Mouse (Mus musculus): ENCODE measurements at regions not wholly inside any gene's neighbourhood (a gene's known extent, or its start where the extent isn't known, plus 50 kb on each side); places are given as distances from the start of the nearest gene placed in this dataset.

DNA sequence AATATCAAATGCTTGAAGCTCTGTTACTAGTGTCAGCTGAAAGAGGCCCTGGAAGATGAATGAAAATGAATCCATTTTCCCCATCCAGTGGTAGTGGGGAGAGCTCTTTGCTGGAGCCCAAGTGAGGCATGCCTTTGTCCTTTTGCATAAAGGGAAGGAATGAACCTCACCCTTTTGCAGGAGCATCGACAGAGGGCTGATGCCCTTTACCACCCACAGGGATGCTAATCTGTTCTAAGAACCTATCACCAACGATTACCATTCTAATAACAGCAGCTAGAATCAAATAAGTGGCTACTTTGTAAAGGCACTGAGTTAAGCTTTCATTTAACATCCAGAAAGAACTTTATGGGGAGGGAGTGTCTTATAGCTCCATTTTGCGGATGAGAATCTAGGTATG, 184.9 kb upstream of the Nlrp1b start:
- ATAC-seq (replicated peaks; ENCODE audit: low FRiP score, low TSS enrichment, low read depth) (no peak), DNase-seq (ENCODE audit: low spot score) (no peak)
- no peaks in the 10 kb centered on the region for H3K4me1 ChIP-seq (replicated peaks; ENCODE audit: control insufficient read depth, insufficient read depth, low read length)
- H3K27me3 ChIP-seq (replicated peaks; ENCODE audit: control insufficient read depth, insufficient read depth, low read length): no peaks in the 10 kb centered on the region
- H3K27ac ChIP-seq (ENCODE audit: low read depth): no peak overlapping the region
- H3K9ac ChIP-seq (ENCODE audit: low read length): no peak overlapping the region
- H3K36me3 ChIP-seq (ENCODE audit: control insufficient read depth, insufficient read depth, low read length): no peaks in the 10 kb centered on the region
- H3K9me3 ChIP-seq (ENCODE audit: control insufficient read depth, low read length): no peaks in the 10 kb centered on the region
- no peak overlapping the region for H3K4me3 ChIP-seq (ENCODE audit: low read depth, low read length)
- 59% methylated on average over 3 of the region's 3 CpGs for WGBS
- no peak overlapping the region for H3K4me2 ChIP-seq (ENCODE audit: low read length)

DNA sequence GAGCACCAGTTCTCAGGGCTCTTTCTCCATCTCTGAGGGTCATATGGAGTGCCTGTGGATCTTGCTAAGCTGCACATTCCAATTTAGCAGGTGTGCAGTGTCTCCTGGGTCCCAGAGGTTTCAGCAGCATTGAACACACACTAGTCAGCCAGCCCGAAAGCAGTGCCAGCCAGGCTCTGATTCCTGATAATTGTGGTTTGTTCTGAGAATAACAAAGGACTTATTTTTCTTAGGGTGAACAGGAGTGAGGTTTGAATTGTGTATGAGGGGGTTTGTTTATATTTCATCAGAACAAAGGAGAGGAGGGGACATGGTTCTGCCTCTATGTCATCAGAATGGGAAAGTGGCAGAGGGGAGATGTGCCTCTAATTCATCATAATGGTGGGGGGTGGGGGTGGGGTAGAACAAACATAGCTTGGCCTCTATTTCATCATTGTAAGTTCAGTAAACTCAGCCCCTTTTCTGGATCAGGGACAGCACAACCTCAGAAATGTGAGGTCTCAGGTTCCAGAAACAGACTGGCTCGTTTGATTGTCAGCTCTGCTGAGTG, 191.8 kb upstream of the Nlrp1b start:
- H3K4me3 ChIP-seq (ENCODE audit: low read depth, low read length): no peak overlapping the region
- no peak for ATAC-seq (replicated peaks; ENCODE audit: low FRiP score, low TSS enrichment, low read depth)
- H3K9me3 ChIP-seq (ENCODE audit: control insufficient read depth, low read length): no peaks in the 10 kb centered on the region
- H3K36me3 ChIP-seq (ENCODE audit: control insufficient read depth, insufficient read depth, low read length): no peaks in the 10 kb centered on the region
- H3K27ac ChIP-seq (ENCODE audit: low read depth): no peak overlapping the region
- H3K27me3 ChIP-seq (replicated peaks; ENCODE audit: control insufficient read depth, insufficient read depth, low read length): no peaks in the 10 kb centered on the region
- no peak overlapping the region for H3K9ac ChIP-seq (ENCODE audit: low read length)
- WGBS: 67% methylated on average over 2 of the region's 2 CpGs
- DNase-seq (ENCODE audit: low spot score): no peak
- H3K4me2 ChIP-seq (ENCODE audit: low read length): no peak overlapping the region
- H3K4me1 ChIP-seq (replicated peaks; ENCODE audit: control insufficient read depth, insufficient read depth, low read length): no peaks in the 10 kb centered on the region

- no peak overlapping the region for H3K9ac ChIP-seq (ENCODE audit: low read length)
- ATAC-seq (replicated peaks; ENCODE audit: low FRiP score, low TSS enrichment, low read depth): no peak
- DNase-seq (ENCODE audit: low spot score): no peak
- no peaks in the 10 kb centered on the region for H3K4me1 ChIP-seq (replicated peaks; ENCODE audit: control insufficient read depth, insufficient read depth, low read length)
- H3K9me3 ChIP-seq (ENCODE audit: control insufficient read depth, low read length): no peaks in the 10 kb centered on the region
- H3K4me3 ChIP-seq (ENCODE audit: low read depth, low read length): no peak overlapping the region
- H3K4me2 ChIP-seq (ENCODE audit: low read length): no peak overlapping the region
- H3K27ac ChIP-seq (ENCODE audit: low read depth): no peak overlapping the region
- no peaks in the 10 kb centered on the region for H3K36me3 ChIP-seq (ENCODE audit: control insufficient read depth, insufficient read depth, low read length)
- H3K27me3 ChIP-seq (replicated peaks; ENCODE audit: control insufficient read depth, insufficient read depth, low read length): no peaks in the 10 kb centered on the region
- 80% methylated on average over 3 of the region's 3 CpGs for WGBS
Measured at GRCm38 (mm10) chr11:71423242-71423641, 192.7 kb upstream of the Nlrp1b start.

- Histone ChIP-seq H3K9ac (ENCODE audit: low read length) (no peak overlapping the region), H3K4me2 (ENCODE audit: low read length) (no peak overlapping the region), H3K27ac (ENCODE audit: low read depth) (no peak overlapping the region), H3K9me3 (ENCODE audit: control insufficient read depth, low read length) (no peaks in the 10 kb centered on the region), H3K27me3 (replicated peaks; ENCODE audit: control insufficient read depth, insufficient read depth, low read length) (no peaks in the 10 kb centered on the region), H3K4me1 (replicated peaks; ENCODE audit: control insufficient read depth, insufficient read depth, low read length) (no peaks in the 10 kb centered on the region), H3K36me3 (ENCODE audit: control insufficient read depth, insufficient read depth, low read length) (no peaks in the 10 kb centered on the region), H3K4me3 (ENCODE audit: low read depth, low read length) (no peak overlapping the region)
- DNase-seq (ENCODE audit: low spot score): no peak
- ATAC-seq (replicated peaks; ENCODE audit: low FRiP score, low TSS enrichment, low read depth): no peak
- 82% methylated on average over 5 of the region's 5 CpGs for WGBS
Measured at GRCm38 (mm10) chr11:71424879-71425278, 194.3 kb upstream of the Nlrp1b start.

DNA sequence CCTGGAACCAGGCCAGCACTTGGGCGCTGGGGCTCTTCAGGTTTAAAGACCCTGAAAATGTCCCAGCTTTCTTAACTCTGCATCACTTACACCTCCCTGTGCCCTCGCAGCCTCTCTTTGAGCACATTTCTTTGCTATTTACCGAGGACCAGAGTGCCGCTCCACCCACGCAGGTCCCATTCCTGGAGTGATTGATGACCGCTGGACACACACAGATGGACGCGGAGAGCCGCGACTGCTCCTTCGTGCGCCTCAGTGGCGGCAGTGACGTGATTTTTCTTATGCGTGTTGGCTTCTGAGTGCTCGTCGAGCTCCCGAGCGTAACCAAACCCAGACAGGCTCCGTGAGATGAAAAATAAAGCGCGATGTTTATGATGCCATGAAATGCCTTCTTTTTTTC, 199.2 kb upstream of the Nlrp1b start:
- 83% methylated on average over 22 of the region's 22 CpGs for WGBS
- Histone ChIP-seq H3K4me1 (replicated peaks; ENCODE audit: control insufficient read depth, insufficient read depth, low read length) (no peaks in the 10 kb centered on the region), H3K36me3 (ENCODE audit: control insufficient read depth, insufficient read depth, low read length) (no peaks in the 10 kb centered on the region), H3K9ac (ENCODE audit: low read length) (no peak overlapping the region), H3K4me3 (ENCODE audit: low read depth, low read length) (no peak overlapping the region), H3K27ac (ENCODE audit: low read depth) (no peak overlapping the region), H3K27me3 (replicated peaks; ENCODE audit: control insufficient read depth, insufficient read depth, low read length) (no peaks in the 10 kb centered on the region), H3K4me2 (ENCODE audit: low read length) (no peak overlapping the region), H3K9me3 (ENCODE audit: control insufficient read depth, low read length) (no peaks in the 10 kb centered on the region)
- no peak for ATAC-seq (replicated peaks; ENCODE audit: low FRiP score, low TSS enrichment, low read depth)
- no peak for DNase-seq (ENCODE audit: low spot score)

DNA sequence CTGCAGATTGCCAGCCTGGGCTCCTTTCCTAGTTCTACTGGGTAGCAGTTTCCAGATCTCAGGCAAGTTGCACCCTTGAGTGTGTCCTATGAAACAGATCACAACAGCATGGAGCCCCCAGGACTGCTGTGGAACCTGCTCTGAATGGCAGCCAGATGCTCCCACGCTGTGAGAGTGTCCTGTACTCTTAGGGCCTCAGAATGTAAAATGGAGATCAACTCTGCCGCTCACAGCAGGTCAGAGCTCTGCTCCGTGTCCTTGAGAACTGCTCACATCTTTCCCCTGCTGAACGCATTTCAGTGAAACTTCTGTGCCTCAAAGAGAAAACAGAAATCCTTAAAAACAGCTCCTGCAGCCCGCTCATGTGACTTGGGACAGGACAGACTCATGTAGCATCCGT, 203.7 kb upstream of the Nlrp1b start:
- H3K27me3 ChIP-seq (replicated peaks; ENCODE audit: control insufficient read depth, insufficient read depth, low read length): no peaks in the 10 kb centered on the region
- DNase-seq (ENCODE audit: low spot score) (no peak), ATAC-seq (replicated peaks; ENCODE audit: low FRiP score, low TSS enrichment, low read depth) (no peak)
- H3K27ac ChIP-seq (ENCODE audit: low read depth): no peak overlapping the region
- H3K4me3 ChIP-seq (ENCODE audit: low read depth, low read length): no peak overlapping the region
- no peak overlapping the region for H3K4me2 ChIP-seq (ENCODE audit: low read length)
- H3K9ac ChIP-seq (ENCODE audit: low read length): no peak overlapping the region
- H3K4me1 ChIP-seq (replicated peaks; ENCODE audit: control insufficient read depth, insufficient read depth, low read length): no peaks in the 10 kb centered on the region
- no peaks in the 10 kb centered on the region for H3K36me3 ChIP-seq (ENCODE audit: control insufficient read depth, insufficient read depth, low read length)
- 71% methylated on average over 6 of the region's 6 CpGs for WGBS
- no peaks in the 10 kb centered on the region for H3K9me3 ChIP-seq (ENCODE audit: control insufficient read depth, low read length)

DNA sequence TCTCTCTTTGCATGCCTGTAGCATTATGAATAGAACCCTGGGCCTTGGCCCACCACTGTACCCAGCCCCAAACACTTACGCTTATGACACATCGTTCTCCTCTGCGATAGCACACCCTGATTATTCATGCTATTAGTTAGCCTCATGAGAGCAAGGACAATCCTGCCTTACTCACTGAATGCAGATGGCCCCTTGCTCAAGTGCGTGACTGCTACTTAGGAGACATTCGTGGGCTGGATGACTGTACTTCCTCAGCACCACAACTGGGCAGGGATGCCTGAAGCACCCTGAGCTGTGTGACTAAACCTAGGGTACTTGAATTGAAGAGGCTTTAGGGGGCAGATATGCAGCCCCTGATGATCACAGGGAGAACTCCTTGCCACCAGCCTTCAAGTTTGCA, 204.4 kb upstream of the Nlrp1b start:
- Histone ChIP-seq H3K4me2 (ENCODE audit: low read length) (no peak overlapping the region), H3K27ac (ENCODE audit: low read depth) (no peak overlapping the region), H3K9ac (ENCODE audit: low read length) (no peak overlapping the region), H3K9me3 (ENCODE audit: control insufficient read depth, low read length) (no peaks in the 10 kb centered on the region), H3K36me3 (ENCODE audit: control insufficient read depth, insufficient read depth, low read length) (no peaks in the 10 kb centered on the region), H3K4me3 (ENCODE audit: low read depth, low read length) (no peak overlapping the region), H3K27me3 (replicated peaks; ENCODE audit: control insufficient read depth, insufficient read depth, low read length) (no peaks in the 10 kb centered on the region), H3K4me1 (replicated peaks; ENCODE audit: control insufficient read depth, insufficient read depth, low read length) (no peaks in the 10 kb centered on the region)
- 87% methylated on average over 5 of the region's 5 CpGs for WGBS
- ATAC-seq (replicated peaks; ENCODE audit: low FRiP score, low TSS enrichment, low read depth) (no peak), DNase-seq (ENCODE audit: low spot score) (no peak)

DNA sequence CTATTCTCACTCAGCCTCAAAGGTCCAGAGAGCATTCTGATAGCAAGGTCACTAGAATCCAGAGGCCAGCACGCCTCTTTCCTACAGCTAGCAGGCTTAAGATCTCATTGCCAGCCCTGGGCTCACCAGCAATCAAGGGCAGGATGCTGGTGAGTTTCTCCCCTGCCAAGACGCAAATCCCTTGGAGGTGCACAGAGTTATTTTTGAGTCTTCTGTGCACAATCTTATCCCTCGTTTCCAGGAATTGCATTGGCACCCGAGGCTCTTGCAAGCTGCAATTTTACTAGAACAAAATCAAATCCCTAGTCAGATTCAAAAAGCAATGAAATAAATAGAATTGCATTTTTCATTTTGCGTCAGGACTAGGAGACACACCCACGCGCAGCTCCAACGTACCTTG, 205.2 kb upstream of the Nlrp1b start:
- 68% methylated on average over 8 of the region's 8 CpGs for WGBS
- no peak for DNase-seq (ENCODE audit: low spot score)
- H3K4me3 ChIP-seq (ENCODE audit: low read depth, low read length): no peak overlapping the region
- H3K4me2 ChIP-seq (ENCODE audit: low read length): no peak overlapping the region
- no peaks in the 10 kb centered on the region for H3K4me1 ChIP-seq (replicated peaks; ENCODE audit: control insufficient read depth, insufficient read depth, low read length)
- no peak for ATAC-seq (replicated peaks; ENCODE audit: low FRiP score, low TSS enrichment, low read depth)
- no peaks in the 10 kb centered on the region for H3K9me3 ChIP-seq (ENCODE audit: control insufficient read depth, low read length)
- no peak overlapping the region for H3K27ac ChIP-seq (ENCODE audit: low read depth)
- H3K27me3 ChIP-seq (replicated peaks; ENCODE audit: control insufficient read depth, insufficient read depth, low read length): no peaks in the 10 kb centered on the region
- H3K36me3 ChIP-seq (ENCODE audit: control insufficient read depth, insufficient read depth, low read length): no peaks in the 10 kb centered on the region
- no peak overlapping the region for H3K9ac ChIP-seq (ENCODE audit: low read length)

- no peak overlapping the region for H3K4me2 ChIP-seq (ENCODE audit: low read length)
- H3K27me3 ChIP-seq (replicated peaks; ENCODE audit: control insufficient read depth, insufficient read depth, low read length): no peaks in the 10 kb centered on the region
- no peak overlapping the region for H3K4me3 ChIP-seq (ENCODE audit: low read depth, low read length)
- H3K27ac ChIP-seq (ENCODE audit: low read depth): no peak overlapping the region
- WGBS: 80% methylated on average over 1 of the region's 1 CpGs
- H3K36me3 ChIP-seq (ENCODE audit: control insufficient read depth, insufficient read depth, low read length): no peaks in the 10 kb centered on the region
- DNase-seq (ENCODE audit: low spot score) (no peak), ATAC-seq (replicated peaks; ENCODE audit: low FRiP score, low TSS enrichment, low read depth) (no peak)
- H3K9me3 ChIP-seq (ENCODE audit: control insufficient read depth, low read length): no peaks in the 10 kb centered on the region
- H3K4me1 ChIP-seq (replicated peaks; ENCODE audit: control insufficient read depth, insufficient read depth, low read length): no peaks in the 10 kb centered on the region
- H3K9ac ChIP-seq (ENCODE audit: low read length): no peak overlapping the region
Measured at GRCm38 (mm10) chr11:71436335-71436734, 205.8 kb upstream of the Nlrp1b start.

All from intestine, embryonic 14.5 days (tissue).